Mouse (Mus musculus) v-Abl transformed pro-B cells (cell line): ENCODE results near the gene Xxylt1.

Experiments
- in situ Hi-C, 2 experiments: fragments of 400-800 bp; cut with MboI; formaldehyde crosslinking; loops; one replicate each; pipeline ENCODE4 v1.15.1; 2025; ENCODE audit not compliant: unreplicated experiment in 2 of 2

Gene Xxylt1

GRCm38 (mm10) chr16:30968402-30969151 is 112.7 kb downstream of the Xxylt1 start:
- in situ Hi-C loops: loop anchor here in 1 of 2 experiments (10.0 kb wide), 1 partner anchor 194 kb away; no protein-coding TSS in a partner anchor

GRCm38 (mm10) chr16:30966684-30967083 is 114.5 kb downstream of the Xxylt1 start:
- in situ Hi-C loops: loop anchor here in 1 of 2 experiments (10.0 kb wide), 1 partner anchor 192 kb away; no protein-coding TSS in a partner anchor

GRCm38 (mm10) chr16:30964891-30965290 is 116.3 kb downstream of the Xxylt1 start:
- in situ Hi-C loops: loop anchor here in 1 of 2 experiments (10.0 kb wide), 1 partner anchor 190 kb away; no protein-coding TSS in a partner anchor

GRCm38 (mm10) chr16:30964411-30964810 is 116.8 kb downstream of the Xxylt1 start:
- in situ Hi-C loops: loop anchor here in 1 of 2 experiments (10.0 kb wide), 1 partner anchor 190 kb away; no protein-coding TSS in a partner anchor

- in situ Hi-C loops: loop anchor here in 1 of 2 experiments (10.0 kb wide), 1 partner anchor 188 kb away; no protein-coding TSS in a partner anchor
Observed at GRCm38 (mm10) chr16:30962515-30962914, 118.7 kb downstream of the Xxylt1 start.

- in situ Hi-C loops: loop anchor here in 1 of 2 experiments (10.0 kb wide), 1 partner anchor 186 kb away; no protein-coding TSS in a partner anchor
Observed at GRCm38 (mm10) chr16:30961176-30961575, 120.1 kb downstream of the Xxylt1 start.

- in situ Hi-C loops: loop anchor here in 1 of 2 experiments (10.0 kb wide), 1 partner anchor 185 kb away; no protein-coding TSS in a partner anchor
Observed at GRCm38 (mm10) chr16:30960266-30960665, 121.0 kb downstream of the Xxylt1 start.

- in situ Hi-C loops: loop anchor here in 1 of 2 experiments (10.0 kb wide), 1 partner anchor 185 kb away; no protein-coding TSS in a partner anchor
Observed at GRCm38 (mm10) chr16:30959692-30960091, 121.5 kb downstream of the Xxylt1 start.

- in situ Hi-C loops: no loop called here
Observed at GRCm38 (mm10) chr16:30956141-30956540, 125.1 kb downstream of the Xxylt1 start.

GRCm38 (mm10) chr16:30948636-30949035 is 132.6 kb downstream of the Xxylt1 start:
- in situ Hi-C loops: no loop called here

GRCm38 (mm10) chr16:30948216-30948615 is 133.0 kb downstream of the Xxylt1 start:
- in situ Hi-C loops: no loop called here

- in situ Hi-C loops: loop anchor here in 1 of 2 experiments (5.0 kb wide), 1 partner anchor 32 kb away; no protein-coding TSS in a partner anchor
Observed at GRCm38 (mm10) chr16:30944886-30945285, 136.3 kb downstream of the Xxylt1 start.

GRCm38 (mm10) chr16:30943919-30944318 is 137.3 kb downstream of the Xxylt1 start:
- in situ Hi-C loops: loop anchor here in 1 of 2 experiments (5.0 kb wide), 1 partner anchor 33 kb away; no protein-coding TSS in a partner anchor

GRCm38 (mm10) chr16:30940699-30941098 is 140.5 kb downstream of the Xxylt1 start:
- in situ Hi-C loops: loop anchor here in 1 of 2 experiments (5.0 kb wide), 1 partner anchor 37 kb away; no protein-coding TSS in a partner anchor

GRCm38 (mm10) chr16:30939903-30940302 is 141.3 kb downstream of the Xxylt1 start:
- in situ Hi-C loops: loop anchor here in 1 of 2 experiments (5.0 kb wide), 1 partner anchor 37 kb away; no protein-coding TSS in a partner anchor

- in situ Hi-C loops: no loop called here
Observed at GRCm38 (mm10) chr16:30939210-30939609, 142.0 kb downstream of the Xxylt1 start.

- in situ Hi-C loops: no loop called here
Observed at GRCm38 (mm10) chr16:30938664-30939063, 142.6 kb downstream of the Xxylt1 start.

- in situ Hi-C loops: no loop called here
Observed at GRCm38 (mm10) chr16:30937665-30938064, 143.6 kb downstream of the Xxylt1 start.

GRCm38 (mm10) chr16:30936471-30936870 is 144.8 kb downstream of the Xxylt1 start:
- in situ Hi-C loops: no loop called here

GRCm38 (mm10) chr16:30936012-30936461 is 145.2 kb downstream of the Xxylt1 start:
- in situ Hi-C loops: no loop called here
